Mouse (Mus musculus) MEL (cell line): ENCODE data around the gene 1190005I06Rik.

ENCODE experiments used
- CTCF ChIP-seq, 3 experiments: IDR thresholded peaks in 2 of 3; conservative IDR thresholded peaks in 1 of 3; 2 replicates each; pipeline ENCODE4 v1.5.1; 2011 to 2012; ENCODE audit warnings: low read length in 3 of 3, low read depth in 2 of 3, mild to moderate bottlenecking in 2 of 3, improper control_type of control experiment in 1 of 3, inconsistent platforms in 1 of 3, mixed read lengths in 1 of 3, moderate library complexity in 1 of 3; ENCODE audit not compliant: control insufficient read depth in 1 of 3, insufficient read depth in 1 of 3, poor library complexity in 1 of 3, severe bottlenecking in 1 of 3
- MXI1 ChIP-seq: IDR thresholded peaks from 2 replicates; pipeline ENCODE4 v1.6.1; 2011; ENCODE audit warnings: mild to moderate bottlenecking, low read depth, low read length, improper control_type of control experiment
- POLR2A ChIP-seq, 2 experiments: IDR thresholded peaks; 2 replicates each; pipeline ENCODE4 v1.6.1; 2011 to 2012; ENCODE audit warnings: low read length in 2 of 2, mild to moderate bottlenecking in 2 of 2, control low read depth in 1 of 2, improper control_type of control experiment in 1 of 2, low read depth in 1 of 2, moderate library complexity in 1 of 2; ENCODE audit not compliant: control insufficient read depth in 1 of 2, insufficient read depth in 1 of 2, poor library complexity in 1 of 2
- POLR2AphosphoS2 ChIP-seq: IDR thresholded peaks from 2 replicates; pipeline ENCODE4 v1.6.1; 2011; ENCODE audit warnings: low read length, improper control_type of control experiment
- RAD21 ChIP-seq: IDR thresholded peaks from 2 replicates; pipeline ENCODE4 v1.6.1; 2011; ENCODE audit warnings: mild to moderate bottlenecking, low read depth, low read length, improper control_type of control experiment
- ZC3H11A ChIP-seq: IDR thresholded peaks from 2 replicates; pipeline ENCODE4 v1.6.1; 2012; ENCODE audit warnings: low read depth, mild to moderate bottlenecking, inconsistent platforms, low read length, improper control_type of control experiment

GRCm38 (mm10) chr8:120585521-120585920 is 61.9 kb downstream of the 1190005I06Rik start:
- TF ChIP-seq RAD21 (no peak), MXI1 (no peak), POLR2AphosphoS2 (no peak), CTCF (IDR thresholded peaks at IDR 0.05 in 2 of 3, conservative IDR thresholded peaks at IDR 0.05 in 1 of 3; ENCODE audit: control insufficient read depth in 1 of 3, insufficient read depth in 1 of 3, low read depth in 2 of 3, low read length in 3 of 3, poor library complexity in 1 of 3, severe bottlenecking in 1 of 3) (no peak), ZC3H11A (no peak), POLR2A (IDR thresholded peaks at IDR 0.05; ENCODE audit: control insufficient read depth in 1 of 2, insufficient read depth in 1 of 2, low read depth in 1 of 2, low read length in 2 of 2, poor library complexity in 1 of 2) (no peak)
